Mouse (Mus musculus): ENCODE results near the gene Cdk19.

DNA sequence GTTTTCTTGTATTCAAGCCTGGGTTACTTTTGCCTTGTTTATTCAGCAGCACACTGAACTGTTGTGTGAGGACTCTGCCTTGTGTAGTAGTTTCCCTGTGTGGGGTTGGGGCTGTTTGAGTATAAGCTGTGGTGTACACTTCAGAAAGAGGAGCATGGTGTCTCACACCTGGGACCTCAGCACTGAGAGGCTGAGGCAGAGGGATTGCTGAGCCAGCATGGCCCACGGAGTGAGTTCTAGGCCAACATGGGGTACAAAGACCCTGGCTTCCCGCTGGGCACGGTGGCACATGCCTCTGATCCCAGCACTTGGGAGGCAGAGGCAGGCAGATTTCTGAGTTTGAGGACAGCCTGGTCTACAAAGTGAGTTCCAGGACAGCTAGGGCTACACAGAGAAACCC, 139.3 kb downstream of the Cdk19 start:
- TF ChIP-seq POLR2A (IDR thresholded peaks at IDR 0.05; ENCODE audit: insufficient read depth, low read length) (no peak), CTCF (IDR thresholded peaks at IDR 0.05; ENCODE audit: low read depth, low read length) (no peak)

Data from ES-Bruce4 (cell line).